Mouse (Mus musculus) cortical plate, adult 2 months (tissue): ENCODE measurements around the gene Pecam1.

Experiments used
- CTCF ChIP-seq: fragments of 200-500 bp; IDR thresholded peaks from 2 replicates; pipeline ENCODE4 v1.5.1; 2011; ENCODE audit warnings: mild to moderate bottlenecking, control low read depth, low read length; ENCODE audit not compliant: insufficient read depth; ENCODE audit errors: extremely low read depth
- POLR2A ChIP-seq: fragments of 200-500 bp; IDR thresholded peaks from 2 replicates; pipeline ENCODE4 v1.6.1; 2011; ENCODE audit warnings: mild to moderate bottlenecking, low read length, control low read depth; ENCODE audit not compliant: insufficient read depth; ENCODE audit errors: extremely low read depth

GRCm38 (mm10) chr11:106729656-106730055, 20.8 kb downstream of the Pecam1 start:
- no peak for TF ChIP-seq POLR2A
- TF ChIP-seq CTCF: no peak
